Mouse (Mus musculus): Measurements from ENCODE around the gene Tgfbr3. TPM values are rescaled to one million over a fixed set of nuclear protein-coding genes. Genes with fewer than 3 reads are reported as not detected.
"Not testable (repeated sequence)": the region's sequence is repeated elsewhere in the genome, so short reads cannot be mapped to it uniquely, and the experiment has no call there.

Gene Tgfbr3
- polyA plus RNA-seq, 2 experiments: 20.7 to 29.0 TPM

DNA sequence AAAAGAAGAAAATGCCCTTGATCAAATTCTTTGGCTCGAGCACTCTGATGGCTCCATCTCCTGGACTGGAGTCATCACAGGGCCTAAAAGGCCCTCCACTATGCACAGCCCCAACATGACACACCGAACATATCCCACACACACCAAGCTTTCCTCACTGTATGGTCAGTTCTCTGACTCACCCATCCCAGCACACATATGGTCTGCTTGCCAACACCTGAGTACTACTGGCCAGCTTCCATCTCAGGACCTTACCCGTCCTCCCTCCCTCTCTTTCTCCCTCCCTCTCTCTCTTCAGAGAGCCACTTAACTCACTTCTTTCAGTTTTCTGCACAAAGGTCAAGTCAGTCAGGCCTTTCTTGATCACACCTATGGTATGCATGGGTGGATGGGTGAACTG is 36.0 kb downstream of the Tgfbr3 start:
- H3K9me3 ChIP-seq (ENCODE audit: control insufficient read depth, low read length): peaks cover 13% of the 10 kb centered on the region; the same call in 1 of the 2 replicates
- no peak for TF ChIP-seq POLR2A (IDR thresholded peaks at IDR 0.05; ENCODE audit: borderline replicate concordance, extremely low read depth, insufficient read depth, insufficient read length)
- no peak overlapping the region for H3K27ac ChIP-seq (replicated peaks; ENCODE audit: low read depth, low read length)
- no peak overlapping the region for H3K9ac ChIP-seq (ENCODE audit: low read depth, low read length, severe bottlenecking)
- no peak overlapping the region for H3K4me3 ChIP-seq (replicated peaks; ENCODE audit: low read length)
- DNase-seq (ENCODE audit: low spot score) (no peak), ATAC-seq (ENCODE audit: low FRiP score, low read depth) (no peak)
- no peak overlapping the region for H3K4me2 ChIP-seq (replicated peaks; ENCODE audit: low read depth, low read length, severe bottlenecking)
- peaks cover 20% of the 10 kb centered on the region for H3K4me1 ChIP-seq (ENCODE audit: control insufficient read depth, insufficient read depth, low read length)
- peaks cover 5% of the 10 kb centered on the region; the same call in 1 of the 2 replicates for H3K36me3 ChIP-seq (ENCODE audit: control insufficient read depth, insufficient read depth, low read length)
- WGBS: 89% methylated on average over 3 of the region's 3 CpGs
- H3K27me3 ChIP-seq (ENCODE audit: control insufficient read depth, insufficient read depth, low read length): no peaks in the 10 kb centered on the region

GRCm38 (mm10) chr5:107252435-107252834 is 37.0 kb downstream of the Tgfbr3 start:
- WGBS: 40% methylated on average over 1 of the region's 1 CpGs
- ATAC-seq (ENCODE audit: low FRiP score, low read depth) (no peak), DNase-seq (ENCODE audit: low spot score) (no peak)
- no peak overlapping the region for H3K4me3 ChIP-seq (replicated peaks; ENCODE audit: low read length)
- no peak overlapping the region for H3K27ac ChIP-seq (replicated peaks; ENCODE audit: low read depth, low read length)
- no peaks in the 10 kb centered on the region for H3K27me3 ChIP-seq (ENCODE audit: control insufficient read depth, insufficient read depth, low read length)
- H3K4me1 ChIP-seq (ENCODE audit: control insufficient read depth, insufficient read depth, low read length): peaks cover 22% of the 10 kb centered on the region
- H3K36me3 ChIP-seq (ENCODE audit: control insufficient read depth, insufficient read depth, low read length): peaks cover 4% of the 10 kb centered on the region; the same call in 1 of the 2 replicates
- TF ChIP-seq POLR2A (IDR thresholded peaks at IDR 0.05; ENCODE audit: borderline replicate concordance, extremely low read depth, insufficient read depth, insufficient read length): no peak
- no peak overlapping the region for H3K4me2 ChIP-seq (replicated peaks; ENCODE audit: low read depth, low read length, severe bottlenecking)
- peaks cover 13% of the 10 kb centered on the region; the same call in 1 of the 2 replicates for H3K9me3 ChIP-seq (ENCODE audit: control insufficient read depth, low read length)
- no peak overlapping the region for H3K9ac ChIP-seq (ENCODE audit: low read depth, low read length, severe bottlenecking)

DNA sequence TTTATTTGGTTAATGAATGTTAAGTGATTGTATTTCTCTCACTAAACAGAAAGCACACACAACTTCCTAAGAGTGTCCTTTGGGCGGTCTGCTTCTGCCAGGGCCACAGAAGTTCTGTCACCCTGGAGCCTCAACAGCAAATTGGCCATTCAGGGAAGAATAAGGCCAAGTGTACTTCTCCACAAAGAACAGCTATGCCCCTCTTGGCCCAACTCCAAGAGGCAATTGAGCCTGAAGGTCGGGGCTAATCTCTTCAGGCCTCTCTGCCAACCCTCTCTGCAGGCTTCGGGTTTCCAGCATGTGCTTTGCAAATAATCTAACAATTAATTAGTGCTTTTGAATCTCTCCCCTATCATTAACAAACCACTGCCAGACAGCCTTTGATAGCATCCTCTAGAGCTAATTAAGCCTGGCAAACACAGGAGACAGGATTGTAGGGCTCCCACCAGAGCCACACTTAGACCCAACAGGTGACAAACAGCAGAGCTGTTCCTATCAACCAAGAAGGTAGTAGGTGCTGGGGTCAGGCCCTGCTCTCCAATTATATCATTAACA is 37.6 kb downstream of the Tgfbr3 start:
- Histone ChIP-seq H3K4me1 (ENCODE audit: control insufficient read depth, insufficient read depth, low read length) (peaks cover 22% of the 10 kb centered on the region), H3K36me3 (ENCODE audit: control insufficient read depth, insufficient read depth, low read length) (peaks cover 4% of the 10 kb centered on the region; the same call in 1 of the 2 replicates), H3K9me3 (ENCODE audit: control insufficient read depth, low read length) (peaks cover 13% of the 10 kb centered on the region; the same call in 1 of the 2 replicates), H3K9ac (ENCODE audit: low read depth, low read length, severe bottlenecking) (no peak overlapping the region), H3K4me3 (replicated peaks; ENCODE audit: low read length) (no peak overlapping the region), H3K4me2 (replicated peaks; ENCODE audit: low read depth, low read length, severe bottlenecking) (no peak overlapping the region), H3K27ac (replicated peaks; ENCODE audit: low read depth, low read length) (no peak overlapping the region), H3K27me3 (ENCODE audit: control insufficient read depth, insufficient read depth, low read length) (no peaks in the 10 kb centered on the region)
- WGBS: 19% methylated on average over 3 of the region's 3 CpGs
- TF ChIP-seq POLR2A (IDR thresholded peaks at IDR 0.05; ENCODE audit: borderline replicate concordance, extremely low read depth, insufficient read depth, insufficient read length): no peak
- DNase-seq (ENCODE audit: low spot score) (peak; percentile 37), ATAC-seq (ENCODE audit: low FRiP score, low read depth) (no peak)

DNA sequence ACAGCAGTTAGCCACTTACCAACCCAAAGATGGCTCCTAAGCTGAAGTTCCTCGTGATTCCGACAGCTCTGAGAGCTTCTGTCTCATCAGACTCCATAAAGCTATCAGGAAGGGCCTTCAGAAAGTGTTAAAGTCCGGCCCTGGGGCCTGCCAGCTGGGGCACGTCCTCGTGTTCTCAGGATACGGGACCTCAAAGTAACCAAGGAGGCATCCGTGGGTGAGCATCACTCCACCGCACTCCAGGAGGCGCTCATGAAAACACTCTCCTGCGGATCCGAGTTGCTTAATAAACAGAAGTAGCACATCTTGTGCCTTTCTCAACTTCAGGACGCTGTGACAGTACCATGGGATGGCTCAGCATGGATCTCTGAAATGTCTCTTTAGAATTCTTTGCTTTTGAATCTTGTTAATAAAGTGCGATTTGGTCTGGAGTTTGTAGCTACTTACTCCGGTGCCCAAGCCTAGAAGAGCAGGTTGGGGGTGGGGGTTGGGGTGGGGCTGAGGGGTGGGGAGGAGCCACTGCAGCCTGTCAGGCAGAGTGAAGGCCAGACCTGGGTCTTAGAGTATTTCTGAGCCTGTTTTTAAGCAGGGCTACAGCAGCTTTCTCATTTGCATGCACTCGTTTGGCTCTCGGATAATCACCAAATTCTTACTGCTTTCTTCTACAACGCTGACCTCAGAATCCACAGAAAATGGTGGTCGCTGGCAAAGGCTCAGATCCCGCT is 38.7 kb downstream of the Tgfbr3 start:
- no peak for TF ChIP-seq POLR2A (IDR thresholded peaks at IDR 0.05; ENCODE audit: borderline replicate concordance, extremely low read depth, insufficient read depth, insufficient read length)
- no peak for DNase-seq (ENCODE audit: low spot score)
- Histone ChIP-seq H3K4me2 (replicated peaks; ENCODE audit: low read depth, low read length, severe bottlenecking) (0 out of 2 replicates have a peak overlapping the region, but pooled peaks have one; percentile 5), H3K9me3 (ENCODE audit: control insufficient read depth, low read length) (peaks cover 13% of the 10 kb centered on the region; the same call in 1 of the 2 replicates), H3K36me3 (ENCODE audit: control insufficient read depth, insufficient read depth, low read length) (peaks cover 4% of the 10 kb centered on the region; the same call in 1 of the 2 replicates), H3K4me1 (ENCODE audit: control insufficient read depth, insufficient read depth, low read length) (peaks cover 22% of the 10 kb centered on the region), H3K9ac (ENCODE audit: low read depth, low read length, severe bottlenecking) (no peak overlapping the region), H3K4me3 (replicated peaks; ENCODE audit: low read length) (no peak overlapping the region), H3K27ac (replicated peaks; ENCODE audit: low read depth, low read length) (no peak overlapping the region), H3K27me3 (ENCODE audit: control insufficient read depth, insufficient read depth, low read length) (no peaks in the 10 kb centered on the region)
- WGBS: 27% methylated on average over 19 of the region's 19 CpGs
- ATAC-seq (ENCODE audit: low FRiP score, low read depth): no peak

DNA sequence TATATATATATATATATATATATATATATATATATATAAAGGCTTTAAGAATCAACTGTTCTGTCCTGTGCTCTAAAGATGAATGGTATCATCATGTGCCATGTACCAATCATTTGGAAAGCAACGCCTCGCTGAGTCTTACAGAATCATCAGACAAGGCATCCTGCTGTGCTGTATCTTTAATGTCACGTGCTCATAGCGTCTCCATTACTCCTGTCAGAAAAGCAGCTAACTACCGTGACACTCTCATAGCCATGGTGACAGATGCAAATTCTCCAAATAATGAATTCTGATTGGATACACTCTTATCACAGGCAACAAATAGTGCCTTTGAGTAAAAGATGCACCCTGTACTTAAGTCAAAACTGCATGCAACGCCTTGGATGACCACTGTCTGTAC is 40.7 kb downstream of the Tgfbr3 start:
- H3K27me3 ChIP-seq (ENCODE audit: control insufficient read depth, insufficient read depth, low read length): no peaks in the 10 kb centered on the region
- H3K4me2 ChIP-seq (replicated peaks; ENCODE audit: low read depth, low read length, severe bottlenecking): no peak overlapping the region
- no peak for TF ChIP-seq POLR2A (IDR thresholded peaks at IDR 0.05; ENCODE audit: borderline replicate concordance, extremely low read depth, insufficient read depth, insufficient read length)
- H3K9me3 ChIP-seq (ENCODE audit: control insufficient read depth, low read length): peaks cover 11% of the 10 kb centered on the region; the same call in 1 of the 2 replicates
- 90% methylated on average over 6 of the region's 6 CpGs for whole genome bisulfite sequencing
- no peak overlapping the region for H3K9ac ChIP-seq (ENCODE audit: low read depth, low read length, severe bottlenecking)
- no peak overlapping the region for H3K4me3 ChIP-seq (replicated peaks; ENCODE audit: low read length)
- ATAC-seq (ENCODE audit: low FRiP score, low read depth): no peak
- peaks cover 4% of the 10 kb centered on the region; the same call in 1 of the 2 replicates for H3K36me3 ChIP-seq (ENCODE audit: control insufficient read depth, insufficient read depth, low read length)
- peaks cover 22% of the 10 kb centered on the region for H3K4me1 ChIP-seq (ENCODE audit: control insufficient read depth, insufficient read depth, low read length)
- no peak for DNase-seq (ENCODE audit: low spot score)
- H3K27ac ChIP-seq (replicated peaks; ENCODE audit: low read depth, low read length): no peak overlapping the region

GRCm38 (mm10) chr5:107248302-107248701 is 41.1 kb downstream of the Tgfbr3 start:
- not testable (repeated sequence) for H3K27me3 ChIP-seq (ENCODE audit: control insufficient read depth, insufficient read depth, low read length); H3K36me3 ChIP-seq (ENCODE audit: control insufficient read depth, insufficient read depth, low read length); ATAC-seq (ENCODE audit: low FRiP score, low read depth); DNase-seq (ENCODE audit: low spot score); H3K9ac ChIP-seq (ENCODE audit: low read depth, low read length, severe bottlenecking); H3K27ac ChIP-seq (replicated peaks; ENCODE audit: low read depth, low read length); H3K4me2 ChIP-seq (replicated peaks; ENCODE audit: low read depth, low read length, severe bottlenecking); H3K4me3 ChIP-seq (replicated peaks; ENCODE audit: low read length)
- 90% methylated on average over 11 of the region's 11 CpGs for WGBS
- peaks cover 11% of the 10 kb centered on the region; the same call in 1 of the 2 replicates for H3K9me3 ChIP-seq (ENCODE audit: control insufficient read depth, low read length)
- H3K4me1 ChIP-seq (ENCODE audit: control insufficient read depth, insufficient read depth, low read length): peaks cover 22% of the 10 kb centered on the region
